Mouse (Mus musculus): Measurements from ENCODE around the gene Prkcq. TPM values are rescaled to one million over a fixed set of nuclear protein-coding genes. Genes with fewer than 3 reads are reported as not detected.
"Not testable (repeated sequence)": the region's sequence is repeated elsewhere in the genome, so short reads cannot be mapped to it uniquely, and the experiment has no call there.

Gene Prkcq
- total and polyA plus RNA-seq, 2 experiments from 2014 or later, result 12.9 to 14.8 TPM

DNA sequence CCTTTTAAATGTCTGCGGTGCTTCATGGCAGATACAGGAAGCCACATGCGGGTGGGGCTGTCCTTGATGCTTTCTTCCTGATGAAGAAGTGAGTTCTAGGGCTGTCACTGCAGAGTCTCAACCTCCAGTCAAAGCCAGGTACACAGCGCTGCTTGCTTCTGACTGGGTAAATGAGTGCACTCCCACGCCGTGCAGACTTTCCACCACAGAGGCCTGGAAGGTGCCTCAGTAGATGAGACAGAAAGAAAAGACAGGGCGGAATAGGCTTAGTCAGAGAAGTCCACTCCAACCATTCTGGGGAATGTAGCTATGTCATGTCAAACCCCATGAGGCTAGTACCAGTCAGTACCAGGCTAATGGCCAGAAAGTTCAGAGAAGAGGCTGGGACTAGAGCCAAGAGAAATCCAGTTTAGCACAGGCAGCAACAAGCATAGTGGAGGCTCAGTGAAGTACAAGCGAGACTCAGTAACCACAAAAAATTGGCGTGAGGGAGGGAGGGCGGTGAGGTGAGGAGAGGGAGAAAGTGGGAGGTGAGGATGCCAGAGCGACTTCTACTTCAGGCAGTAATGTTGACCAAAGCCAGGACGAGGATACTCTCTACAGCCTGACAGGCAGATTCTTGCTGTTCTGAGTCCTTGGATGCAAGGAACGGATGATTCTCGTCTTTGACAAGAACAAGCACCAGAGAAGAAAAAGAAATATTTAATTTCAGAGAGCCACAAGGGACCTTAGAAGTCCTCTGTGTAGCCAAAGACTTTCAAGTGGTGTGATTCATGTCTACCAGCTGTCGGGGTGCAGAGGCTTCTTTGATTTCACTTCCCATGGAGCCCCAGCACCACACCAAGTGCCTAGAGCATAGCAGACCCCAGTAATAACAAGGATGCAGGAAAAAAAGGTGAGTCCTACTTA lies 167.3 kb downstream of the Prkcq start:
- WGBS, result 64% methylated on average over 14 of the region's 14 CpGs
- Histone ChIP-seq H3K9me3 (ENCODE audit: low read length) (no peaks in the 10 kb centered on the region), H3K4me3 (ENCODE audit: low read length) (no peak overlapping the region), H3K27ac (no peak overlapping the region), H3K9ac (replicated peaks; ENCODE audit: low read length) (no peak overlapping the region), H3K27me3 (ENCODE audit: insufficient read depth, low read length) (no peaks in the 10 kb centered on the region), H3K4me1 (ENCODE audit: insufficient read depth, low read length) (no peaks in the 10 kb centered on the region), H3K4me2 (ENCODE audit: low read depth, low read length) (no peak overlapping the region), H3K36me3 (ENCODE audit: insufficient read depth, low read length) (no peaks in the 10 kb centered on the region)
- DNase-seq (ENCODE audit: low spot score), result peak; percentile 81
- peak; percentile 45; the same call in 1 of the 2 replicates for TF ChIP-seq CTCF (IDR thresholded peaks at IDR 0.05; ENCODE audit: low read depth)
- peak; percentile 91 for ATAC-seq

- no peak for ATAC-seq
- WGBS, result 89% methylated on average over 3 of the region's 3 CpGs
- H3K27me3 ChIP-seq (ENCODE audit: insufficient read depth, low read length), result no peaks in the 10 kb centered on the region
Observed at GRCm38 (mm10) chr2:11344691-11345090, 172.8 kb downstream of the Prkcq start.

GRCm38 (mm10) chr2:11346419-11346818 lies 174.5 kb downstream of the Prkcq start:
- not testable (repeated sequence) for H3K4me2 ChIP-seq (ENCODE audit: low read depth, low read length); H3K4me3 ChIP-seq (ENCODE audit: low read length); H3K27me3 ChIP-seq (ENCODE audit: insufficient read depth, low read length); H3K9me3 ChIP-seq (ENCODE audit: low read length); DNase-seq (ENCODE audit: low spot score); H3K27ac ChIP-seq; ATAC-seq; H3K36me3 ChIP-seq (ENCODE audit: insufficient read depth, low read length); H3K4me1 ChIP-seq (ENCODE audit: insufficient read depth, low read length); H3K9ac ChIP-seq (replicated peaks; ENCODE audit: low read length)
- 80% methylated on average over 6 of the region's 6 CpGs for WGBS

More at GRCm38 (mm10) chr2:11344691-11345090, 172.8 kb downstream of the Prkcq start:
- no peak for TF ChIP-seq CTCF (IDR thresholded peaks at IDR 0.05; ENCODE audit: low read depth)
- Histone ChIP-seq H3K4me3 (ENCODE audit: low read length) (no peak overlapping the region), H3K4me2 (ENCODE audit: low read depth, low read length) (no peak overlapping the region), H3K9ac (replicated peaks; ENCODE audit: low read length) (no peak overlapping the region), H3K9me3 (ENCODE audit: low read length) (no peaks in the 10 kb centered on the region), H3K4me1 (ENCODE audit: insufficient read depth, low read length) (no peaks in the 10 kb centered on the region), H3K36me3 (ENCODE audit: insufficient read depth, low read length) (no peaks in the 10 kb centered on the region), H3K27ac (no peak overlapping the region)
- no peak for DNase-seq (ENCODE audit: low spot score)

DNA sequence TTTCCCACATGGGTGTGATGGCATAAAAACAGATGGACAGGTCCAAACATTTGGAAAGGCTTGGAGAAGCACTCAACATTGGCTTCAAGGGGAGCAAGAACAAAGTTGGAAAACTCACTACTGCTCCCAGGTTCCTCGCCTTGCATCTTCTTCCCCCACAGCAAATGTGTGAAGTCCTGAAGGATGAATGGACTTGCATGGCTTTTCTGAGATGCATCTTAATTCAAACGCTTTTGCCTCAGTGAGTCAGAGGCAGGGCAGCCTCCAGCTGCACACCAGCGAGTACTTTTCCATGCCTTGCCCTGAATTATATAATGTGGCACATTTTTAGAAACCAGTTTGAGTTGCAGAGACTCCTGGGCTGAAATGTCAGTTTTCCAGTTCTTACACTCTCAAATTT lies 175.9 kb downstream of the Prkcq start:
- Histone ChIP-seq H3K27me3 (ENCODE audit: insufficient read depth, low read length) (no peaks in the 10 kb centered on the region), H3K9me3 (ENCODE audit: low read length) (no peaks in the 10 kb centered on the region), H3K9ac (replicated peaks; ENCODE audit: low read length) (no peak overlapping the region), H3K36me3 (ENCODE audit: insufficient read depth, low read length) (no peaks in the 10 kb centered on the region), H3K4me1 (ENCODE audit: insufficient read depth, low read length) (no peaks in the 10 kb centered on the region), H3K4me2 (ENCODE audit: low read depth, low read length) (no peak overlapping the region), H3K4me3 (ENCODE audit: low read length) (no peak overlapping the region), H3K27ac (no peak overlapping the region)
- no peak for TF ChIP-seq CTCF (IDR thresholded peaks at IDR 0.05; ENCODE audit: low read depth)
- no peak for ATAC-seq
- whole genome bisulfite sequencing, result 90% methylated on average over 3 of the region's 3 CpGs
- no peak for DNase-seq (ENCODE audit: low spot score)
